Mouse (Mus musculus) megakaryocyte, embryonic 14.5 days (primary cell): ENCODE results near the gene Cops2. TPM values are rescaled to one million over a fixed set of nuclear protein-coding genes. Genes with fewer than 3 reads are reported as not detected.

Experiments
- H3K27me3 ChIP-seq: replicated peaks from 2 replicates; pipeline ENCODE3; 2012; ENCODE audit warnings: inconsistent platforms
- H3K36me3 ChIP-seq: replicated peaks from 2 replicates; pipeline ENCODE3; 2012; ENCODE audit warnings: low read length, inconsistent platforms, mixed read lengths
- H3K4me1 ChIP-seq: 2 replicates; pipeline ENCODE4 v1.6.1; 2012; ENCODE audit warnings: inconsistent platforms
- H3K4me3 ChIP-seq: replicated peaks from 2 replicates; pipeline ENCODE3; 2012; ENCODE audit warnings: moderate library complexity, mild to moderate bottlenecking, inconsistent platforms
- H3K9me3 ChIP-seq: 2 replicates; pipeline ENCODE4 v1.6.1; 2012; ENCODE audit warnings: inconsistent platforms
- FLI1 ChIP-seq: IDR thresholded peaks from 2 replicates; pipeline ENCODE4 v1.6.1; 2012; ENCODE audit warnings: low read length, inconsistent platforms, mixed read lengths
- GATA1 ChIP-seq: IDR thresholded peaks from 3 replicates; pipeline ENCODE4 v1.6.1; 2012; ENCODE audit warnings: mixed read lengths, low read length, inconsistent platforms, borderline replicate concordance
- polyA plus RNA-seq: library from polyadenylated mRNA; stranded (reverse); fragments of >175 nt; gene quantifications from 2 replicates; pipeline ENCODE4 v1.2.3, GENCODE M21; 2012; ENCODE audit warnings: low replicate concordance; ENCODE audit not compliant: insufficient read depth

Gene Cops2
- 2.3 TPM in 1 of 2 replicates, not detected in the other for polyA plus RNA-seq

GRCm38 (mm10) chr2:125858521-125859280 lies at the start of gene Cops2, which contains the start of gene Galk2:
TSS of gene Cops2 (minus strand) at chr2:125859139.
TSS of gene Galk2 (plus strand) at chr2:125859109.
- Histone ChIP-seq H3K4me1 (peaks cover 32% of the 10 kb centered on the region), H3K4me3 (peak within 1 kb of the TSS; percentile 94), H3K36me3 (peaks cover 2% of the 10 kb centered on the region), H3K27me3 (no peaks in the 10 kb centered on the region), H3K9me3 (no peaks in the 10 kb centered on the region)
- TF ChIP-seq GATA1 (0 out of 3 replicates have a peak, but pooled peaks have one; percentile 34), FLI1 (no peak)

- no peak for TF ChIP-seq FLI1
- no peak for TF ChIP-seq GATA1
- Histone ChIP-seq H3K4me3 (no peak overlapping the region), H3K4me1 (peaks cover 68% of the 10 kb centered on the region), H3K27me3 (no peaks in the 10 kb centered on the region), H3K9me3 (no peaks in the 10 kb centered on the region), H3K36me3 (peaks cover 77% of the 10 kb centered on the region)
Observed at GRCm38 (mm10) chr2:125907580-125908255, 48.8 kb upstream of the Cops2 start.

DNA sequence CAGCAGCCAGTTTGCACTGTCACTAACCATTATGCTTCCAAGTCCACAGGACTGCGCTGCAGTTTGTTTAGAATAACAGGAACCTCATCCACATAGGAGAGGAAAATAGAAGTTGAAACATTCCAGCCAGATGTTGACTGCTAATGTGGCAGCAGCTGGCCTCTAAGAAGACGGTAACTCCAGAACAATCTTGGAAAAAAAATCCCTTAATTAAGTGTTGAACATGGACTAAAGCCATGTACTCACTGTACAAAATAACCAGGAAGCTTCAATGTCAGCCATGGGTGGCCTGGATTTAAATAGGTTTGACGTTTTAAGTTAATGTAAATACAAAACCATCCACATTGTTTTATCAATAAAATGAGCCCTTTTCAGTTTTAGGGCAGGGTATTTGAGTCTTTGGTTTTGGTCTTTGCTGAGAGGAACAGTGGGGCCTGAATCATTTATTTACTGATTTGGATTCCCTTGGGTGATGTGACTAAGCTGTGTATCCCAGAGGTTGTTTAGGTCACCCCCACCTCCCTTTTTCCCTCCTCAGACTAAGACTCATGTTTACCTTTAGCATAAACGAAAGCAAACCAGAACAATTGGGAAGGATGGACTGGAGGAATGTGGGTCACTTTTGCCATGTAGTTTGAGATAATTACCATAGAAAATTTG lies 47.6 kb upstream of the Cops2 start:
- Histone ChIP-seq H3K27me3 (no peaks in the 10 kb centered on the region), H3K36me3 (peaks cover 80% of the 10 kb centered on the region), H3K9me3 (no peaks in the 10 kb centered on the region), H3K4me3 (no peak overlapping the region), H3K4me1 (peaks cover 72% of the 10 kb centered on the region)
- TF ChIP-seq FLI1 (no peak), GATA1 (no peak)

GRCm38 (mm10) chr2:125901426-125901825 lies 42.5 kb upstream of the Cops2 start:
- Histone ChIP-seq H3K27me3 (no peaks in the 10 kb centered on the region), H3K9me3 (no peaks in the 10 kb centered on the region), H3K4me1 (peaks cover 75% of the 10 kb centered on the region), H3K36me3 (peaks cover 65% of the 10 kb centered on the region), H3K4me3 (peak overlapping the region; percentile 67)
- TF ChIP-seq FLI1 (no peak), GATA1 (no peak)

DNA sequence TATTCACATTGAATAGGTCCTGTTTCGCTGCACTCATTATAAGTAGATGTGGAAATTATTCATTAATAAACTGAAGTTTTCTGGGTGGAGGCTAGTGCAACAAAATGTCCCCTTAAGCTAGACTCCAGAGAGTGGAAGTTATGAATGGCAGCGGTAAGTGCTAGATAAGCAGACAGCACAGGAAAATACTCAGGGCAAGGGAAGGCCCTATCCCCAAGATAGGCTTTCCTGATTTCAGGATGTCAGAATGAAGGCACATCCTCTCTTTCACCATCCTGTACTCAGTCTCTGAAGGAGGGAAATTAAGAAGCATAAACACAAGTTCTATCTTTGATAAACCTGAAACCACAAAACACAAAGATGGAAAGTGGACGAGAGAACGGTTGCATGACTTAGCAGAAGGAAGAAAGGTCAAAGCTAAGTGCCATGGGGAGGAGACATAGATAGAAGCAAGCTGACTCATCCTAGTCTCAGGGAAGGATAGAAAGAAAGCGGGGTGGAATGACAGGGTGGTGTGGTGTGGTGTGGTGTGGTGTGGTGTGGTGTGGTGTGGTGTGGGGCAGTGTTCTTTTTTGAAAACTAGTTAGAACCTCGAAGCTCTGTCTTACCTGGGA lies 42.0 kb upstream of the Cops2 start:
- Histone ChIP-seq H3K4me3 (peak overlapping the region; percentile 77), H3K4me1 (peaks cover 81% of the 10 kb centered on the region), H3K9me3 (no peaks in the 10 kb centered on the region), H3K27me3 (no peaks in the 10 kb centered on the region), H3K36me3 (peaks cover 64% of the 10 kb centered on the region)
- TF ChIP-seq GATA1 (no peak), FLI1 (no peak)

DNA sequence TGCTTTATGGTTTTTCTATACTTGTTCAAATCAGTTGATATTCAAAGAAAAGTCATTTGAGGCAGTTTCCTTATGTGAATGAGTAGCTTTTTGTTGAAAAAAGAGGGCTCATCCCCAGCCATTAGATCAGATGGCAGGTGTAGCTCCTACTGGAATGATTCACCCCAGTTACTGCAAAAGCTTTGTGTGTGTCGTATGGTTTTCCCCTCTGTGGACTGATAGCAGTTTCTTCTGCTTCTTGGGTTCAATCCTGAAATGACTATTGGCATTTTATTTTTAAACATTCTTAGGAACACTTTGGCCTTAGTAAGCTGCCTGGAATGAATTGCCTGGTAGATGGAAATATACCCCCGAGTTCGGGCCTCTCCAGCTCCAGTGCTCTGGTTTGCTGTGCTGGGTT lies 37.4 kb upstream of the Cops2 start:
- peaks cover 49% of the 10 kb centered on the region for H3K36me3 ChIP-seq
- peaks cover 93% of the 10 kb centered on the region for H3K4me1 ChIP-seq
- no peaks in the 10 kb centered on the region for H3K27me3 ChIP-seq
- H3K4me3 ChIP-seq, result no peak overlapping the region
- TF ChIP-seq GATA1 (no peak), FLI1 (no peak)
- H3K9me3 ChIP-seq, result no peaks in the 10 kb centered on the region

GRCm38 (mm10) chr2:125895099-125895498 lies 36.2 kb upstream of the Cops2 start:
- Histone ChIP-seq H3K4me3 (no peak overlapping the region), H3K36me3 (peaks cover 52% of the 10 kb centered on the region), H3K4me1 (peaks cover 86% of the 10 kb centered on the region), H3K27me3 (no peaks in the 10 kb centered on the region), H3K9me3 (no peaks in the 10 kb centered on the region)
- TF ChIP-seq GATA1, result no peak

DNA sequence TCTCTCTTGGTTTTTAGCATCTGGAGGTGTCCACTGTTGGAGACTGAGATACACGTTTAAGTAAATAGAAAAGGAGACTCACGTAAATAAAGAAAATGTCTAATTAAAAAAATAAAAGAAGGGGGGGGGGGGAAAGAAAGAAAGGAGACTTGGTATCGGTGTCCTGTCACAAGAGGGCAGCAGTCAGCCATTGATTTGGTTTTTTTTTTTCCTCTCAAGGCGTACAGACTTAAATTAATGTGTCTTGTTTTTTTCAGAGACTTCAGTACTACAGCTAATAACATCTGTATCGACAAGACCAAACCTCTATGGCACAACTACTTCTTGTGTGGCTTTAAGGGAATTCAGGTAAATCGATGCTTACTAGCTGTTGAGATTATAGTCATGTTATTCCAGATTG lies 34.2 kb upstream of the Cops2 start:
- H3K4me3 ChIP-seq, result no peak overlapping the region
- peaks cover 58% of the 10 kb centered on the region for H3K36me3 ChIP-seq
- no peaks in the 10 kb centered on the region for H3K9me3 ChIP-seq
- TF ChIP-seq GATA1, result no peak
- no peak for TF ChIP-seq FLI1
- H3K4me1 ChIP-seq, result peaks cover 84% of the 10 kb centered on the region
- H3K27me3 ChIP-seq, result no peaks in the 10 kb centered on the region

- Histone ChIP-seq H3K4me1 (peaks cover 39% of the 10 kb centered on the region), H3K27me3 (no peaks in the 10 kb centered on the region), H3K9me3 (no peaks in the 10 kb centered on the region), H3K4me3 (no peak overlapping the region), H3K36me3 (peaks cover 41% of the 10 kb centered on the region)
- TF ChIP-seq FLI1 (no peak), GATA1 (no peak)
Observed at GRCm38 (mm10) chr2:125885891-125886576, 27.1 kb upstream of the Cops2 start.
